Mouse (Mus musculus) embryonic facial prominence, embryonic 13.5 days (tissue): ENCODE data around the gene Usp46. TPM values are rescaled to one million over a fixed set of nuclear protein-coding genes. Genes with fewer than 3 reads are reported as not detected.

Experiments
- ATAC-seq: fragments of 200-750 bp; cut with Nextera tagmentation; 2 replicates; pipeline ENCODE4 v1.8.0; 2017; ENCODE audit warnings: low read depth; ENCODE audit not compliant: insufficient number of reproducible peaks, insufficient read depth, low FRiP score, low TSS enrichment
- H3K27ac ChIP-seq: fragments of 300-500 bp; sonication (generic); 2 replicates; pipeline ENCODE4 v1.5.1; 2015; ENCODE audit warnings: moderate library complexity, mild to moderate bottlenecking, inconsistent platforms
- H3K27me3 ChIP-seq: fragments of 300-500 bp; sonication (generic); 2 replicates; pipeline ENCODE4 v1.6.1; 2015; ENCODE audit warnings: mild to moderate bottlenecking, inconsistent platforms
- H3K36me3 ChIP-seq: fragments of 300-500 bp; sonication (generic); 2 replicates; pipeline ENCODE4 v1.6.1; 2015; ENCODE audit warnings: mild to moderate bottlenecking, inconsistent platforms
- H3K4me1 ChIP-seq: fragments of 300-500 bp; sonication (generic); 2 replicates; pipeline ENCODE4 v1.6.1; 2015; ENCODE audit warnings: inconsistent platforms
- H3K4me2 ChIP-seq: fragments of 300-500 bp; sonication (generic); 2 replicates; pipeline ENCODE4 v1.6.1; 2015; ENCODE audit warnings: moderate library complexity, mild to moderate bottlenecking, inconsistent platforms
- H3K4me3 ChIP-seq: fragments of 300-500 bp; sonication (generic); 2 replicates; pipeline ENCODE4 v1.5.1; 2015; ENCODE audit warnings: mild to moderate bottlenecking, inconsistent platforms
- H3K9ac ChIP-seq: fragments of 300-500 bp; sonication (generic); 2 replicates; pipeline ENCODE4 v1.6.1; 2015; ENCODE audit warnings: mild to moderate bottlenecking, inconsistent platforms
- H3K9me3 ChIP-seq: fragments of 300-500 bp; sonication (generic); 2 replicates; pipeline ENCODE4 v1.6.1; 2016; ENCODE audit warnings: inconsistent platforms
- WGBS: fragments of 180-500 bp; shearing (Covaris S2); methylation state at CpG from one replicate; pipeline ENCODE4 v1.1.7; 2015; ENCODE audit warnings: mixed read lengths; 5-methylcytosine and 5-hydroxymethylcytosine counted together
- polyA plus RNA-seq: library from polyadenylated mRNA; unstranded; fragments of >200 nt; fragmentation: Nextera tagmentation; extraction: Ambion mirVana; gene quantifications from 2 replicates; pipeline ENCODE4 v1.2.1, GENCODE M21; 2015

Gene Usp46
- polyA plus RNA-seq, 1 experiment from 2014 or later = 36.5 TPM

GRCm38 (mm10) chr5:74067346-74067745 lies 885 bp downstream of the Usp46 start:
- 4% methylated on average over 4 of the region's 4 CpGs for WGBS
- Histone ChIP-seq H3K4me3 (peak overlapping the region; percentile 81), H3K4me1 (peaks cover 59% of the 10 kb centered on the region), H3K36me3 (no peaks in the 10 kb centered on the region), H3K27ac (peak overlapping the region; percentile 98), H3K9ac (peak overlapping the region; percentile 96), H3K4me2 (peak overlapping the region; percentile 79), H3K9me3 (no peaks in the 10 kb centered on the region), H3K27me3 (no peaks in the 10 kb centered on the region)
- ATAC-seq = no peak

- peak overlapping the region; percentile 98 for H3K27ac ChIP-seq
- H3K4me1 ChIP-seq = peaks cover 62% of the 10 kb centered on the region
- H3K9me3 ChIP-seq = no peaks in the 10 kb centered on the region
- H3K9ac ChIP-seq = peak overlapping the region; percentile 96
- no peaks in the 10 kb centered on the region for H3K27me3 ChIP-seq
- peak overlapping the region; percentile 81 for H3K4me3 ChIP-seq
- H3K4me2 ChIP-seq = peak overlapping the region; percentile 79
- no peaks in the 10 kb centered on the region for H3K36me3 ChIP-seq
- 20% methylated on average over 12 of the region's 12 CpGs for WGBS
- no peak for ATAC-seq
Measured at GRCm38 (mm10) chr5:74066416-74067115, 1.7 kb downstream of the Usp46 start.

GRCm38 (mm10) chr5:74065565-74066275 lies 2.5 kb downstream of the Usp46 start:
- Histone ChIP-seq H3K36me3 (no peaks in the 10 kb centered on the region), H3K9me3 (no peaks in the 10 kb centered on the region), H3K4me1 (peaks cover 69% of the 10 kb centered on the region), H3K27ac (peak overlapping the region; percentile 98; the same call in 1 of the 2 replicates), H3K4me2 (peak overlapping the region; percentile 79), H3K27me3 (no peaks in the 10 kb centered on the region), H3K9ac (peak overlapping the region; percentile 96; the same call in 1 of the 2 replicates), H3K4me3 (peak overlapping the region; percentile 81)
- no peak for ATAC-seq
- 48% methylated on average over 11 of the region's 11 CpGs for WGBS

- ATAC-seq = no peak
Measured at GRCm38 (mm10) chr5:74064844-74065243, 3.4 kb downstream of the Usp46 start.

GRCm38 (mm10) chr5:74063226-74063747 lies 4.9 kb downstream of the Usp46 start:
- Histone ChIP-seq H3K27ac (no peak overlapping the region; the same call in 1 of the 2 replicates), H3K9me3 (no peaks in the 10 kb centered on the region), H3K9ac (no peak overlapping the region), H3K27me3 (no peaks in the 10 kb centered on the region), H3K4me3 (no peak overlapping the region), H3K36me3 (no peaks in the 10 kb centered on the region), H3K4me1 (peaks cover 58% of the 10 kb centered on the region), H3K4me2 (no peak overlapping the region)
- ATAC-seq = no peak
- WGBS = 94% methylated on average over 5 of the region's 5 CpGs

More at GRCm38 (mm10) chr5:74064844-74065243, 3.4 kb downstream of the Usp46 start:
- Histone ChIP-seq H3K36me3 (no peaks in the 10 kb centered on the region), H3K4me2 (peak overlapping the region; percentile 79), H3K9ac (no peak overlapping the region), H3K9me3 (no peaks in the 10 kb centered on the region), H3K27ac (no peak overlapping the region), H3K27me3 (no peaks in the 10 kb centered on the region), H3K4me3 (peak overlapping the region; percentile 12), H3K4me1 (peaks cover 67% of the 10 kb centered on the region)
- WGBS = 71% methylated on average over 7 of the region's 7 CpGs

- peaks cover 58% of the 10 kb centered on the region for H3K4me1 ChIP-seq
- no peak for ATAC-seq
Measured at GRCm38 (mm10) chr5:74062266-74062665, 6.0 kb downstream of the Usp46 start.

GRCm38 (mm10) chr5:74061408-74062047 lies 6.7 kb downstream of the Usp46 start:
- H3K4me1 ChIP-seq = peaks cover 54% of the 10 kb centered on the region
- no peaks in the 10 kb centered on the region for H3K27me3 ChIP-seq
- no peaks in the 10 kb centered on the region for H3K9me3 ChIP-seq
- H3K9ac ChIP-seq = no peak overlapping the region
- no peak for ATAC-seq
- H3K4me2 ChIP-seq = peak overlapping the region; percentile 43
- WGBS = 56% methylated on average over 18 of the region's 18 CpGs
- no peak overlapping the region for H3K4me3 ChIP-seq
- H3K36me3 ChIP-seq = no peaks in the 10 kb centered on the region
- H3K27ac ChIP-seq = peak overlapping the region; percentile 56; the same call in 1 of the 2 replicates

More at GRCm38 (mm10) chr5:74062266-74062665, 6.0 kb downstream of the Usp46 start:
- Histone ChIP-seq H3K9me3 (no peaks in the 10 kb centered on the region), H3K4me2 (no peak overlapping the region), H3K9ac (no peak overlapping the region), H3K27ac (no peak overlapping the region), H3K36me3 (no peaks in the 10 kb centered on the region), H3K27me3 (no peaks in the 10 kb centered on the region), H3K4me3 (no peak overlapping the region)
- WGBS = 85% methylated on average over 7 of the region's 7 CpGs

GRCm38 (mm10) chr5:74052171-74052909 lies 15.9 kb downstream of the Usp46 start:
- Histone ChIP-seq H3K9me3 (no peaks in the 10 kb centered on the region), H3K27ac (no peak overlapping the region), H3K4me1 (peaks cover 34% of the 10 kb centered on the region), H3K36me3 (peaks cover 21% of the 10 kb centered on the region), H3K4me2 (no peak overlapping the region), H3K9ac (no peak overlapping the region), H3K27me3 (no peaks in the 10 kb centered on the region), H3K4me3 (no peak overlapping the region)
- 89% methylated on average over 15 of the region's 15 CpGs for WGBS
- no peak for ATAC-seq

- Histone ChIP-seq H3K4me2 (no peak overlapping the region), H3K9me3 (no peaks in the 10 kb centered on the region), H3K4me3 (no peak overlapping the region), H3K27ac (no peak overlapping the region), H3K27me3 (no peaks in the 10 kb centered on the region), H3K4me1 (peaks cover 31% of the 10 kb centered on the region), H3K36me3 (peaks cover 24% of the 10 kb centered on the region), H3K9ac (no peak overlapping the region)
- WGBS = 89% methylated on average over 23 of the region's 23 CpGs
- ATAC-seq = no peak
Measured at GRCm38 (mm10) chr5:74051394-74052170, 16.6 kb downstream of the Usp46 start.

GRCm38 (mm10) chr5:74050903-74051302 lies 17.3 kb downstream of the Usp46 start:
- Histone ChIP-seq H3K4me1 (peaks cover 25% of the 10 kb centered on the region), H3K27me3 (no peaks in the 10 kb centered on the region), H3K4me2 (no peak overlapping the region), H3K27ac (no peak overlapping the region), H3K36me3 (peaks cover 24% of the 10 kb centered on the region), H3K9me3 (no peaks in the 10 kb centered on the region), H3K4me3 (no peak overlapping the region), H3K9ac (no peak overlapping the region)
- WGBS = 97% methylated on average over 2 of the region's 2 CpGs
- no peak for ATAC-seq
